Mouse (Mus musculus) retina, postnatal 7 days (tissue): ENCODE measurements around the gene 1700034J05Rik.

Experiments used
- DNase-seq: peaks from one replicate; pipeline ENCODE4 v3.0.0-alpha.2; 2012; ENCODE audit warnings: low read depth, low spot score

Gene 1700034J05Rik

GRCm38 (mm10) chr6:146954258-146954657, at the start of gene 1700034J05Rik:
TSS of gene 1700034J05Rik (minus strand) at chr6:146954422.
- no peak for DNase-seq

DNA sequence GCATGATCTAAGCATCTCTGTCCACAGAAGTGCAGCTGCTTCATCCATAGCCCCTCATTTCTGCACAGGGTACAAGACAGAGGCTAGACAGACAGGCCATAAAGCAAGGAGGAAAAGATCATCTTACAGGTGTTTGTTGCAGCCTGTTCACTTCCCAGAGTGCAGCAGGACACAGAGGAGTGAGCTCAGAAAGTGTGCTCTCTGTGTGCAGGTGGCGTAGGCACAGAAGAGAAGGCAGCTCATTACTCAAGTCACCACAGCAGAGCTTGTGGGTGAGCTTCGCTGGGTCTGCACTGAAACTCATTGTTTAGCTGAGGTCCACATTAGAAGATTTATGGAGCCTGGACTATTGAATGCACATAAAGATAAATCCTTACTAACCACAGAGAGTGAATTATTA, 45.5 kb upstream of the 1700034J05Rik start:
- no peak for DNase-seq

- no peak for DNase-seq
Observed at GRCm38 (mm10) chr6:146999302-146999701, 45.1 kb upstream of the 1700034J05Rik start.

DNA sequence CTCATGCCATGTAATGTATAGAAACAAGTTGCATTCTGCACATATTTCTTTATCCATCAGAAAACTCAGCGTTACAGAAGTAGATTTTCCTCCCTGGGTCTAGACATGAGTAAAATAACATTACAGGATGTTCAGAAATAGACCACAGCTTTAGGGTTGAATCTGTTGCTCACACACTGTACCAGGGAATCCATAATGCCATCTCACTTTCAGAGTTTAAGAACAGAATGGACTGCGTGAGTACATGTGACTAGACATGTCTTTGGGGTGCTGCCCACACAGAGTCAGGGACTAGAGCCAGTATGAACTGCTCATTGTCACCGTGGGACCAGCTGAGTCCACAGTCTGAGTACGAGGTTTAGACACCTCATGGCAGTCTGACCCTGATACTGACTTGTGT, 44.5 kb upstream of the 1700034J05Rik start:
- DNase-seq: no peak

- no peak for DNase-seq
Observed at GRCm38 (mm10) chr6:146997006-146997405, 42.8 kb upstream of the 1700034J05Rik start.

DNA sequence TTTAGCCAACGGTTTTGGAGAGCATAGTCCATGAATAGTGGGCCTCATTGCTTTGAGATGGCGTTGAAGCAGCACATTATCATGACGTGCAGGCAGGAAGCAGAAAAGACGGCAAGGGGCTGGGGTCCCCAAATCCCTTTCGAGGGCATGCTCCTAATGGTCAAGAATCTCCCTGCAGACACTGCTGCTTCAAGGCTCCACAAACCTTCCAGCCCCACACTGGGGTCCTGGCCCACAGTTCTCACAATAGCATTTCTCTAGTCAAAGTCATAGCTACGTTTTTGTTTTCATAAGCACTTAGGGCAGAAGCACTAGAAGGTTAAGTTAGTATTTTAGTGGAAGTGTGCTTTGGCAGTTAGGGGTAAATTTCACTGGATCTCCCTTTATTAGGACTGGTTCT, 41.7 kb upstream of the 1700034J05Rik start:
- no peak for DNase-seq

DNA sequence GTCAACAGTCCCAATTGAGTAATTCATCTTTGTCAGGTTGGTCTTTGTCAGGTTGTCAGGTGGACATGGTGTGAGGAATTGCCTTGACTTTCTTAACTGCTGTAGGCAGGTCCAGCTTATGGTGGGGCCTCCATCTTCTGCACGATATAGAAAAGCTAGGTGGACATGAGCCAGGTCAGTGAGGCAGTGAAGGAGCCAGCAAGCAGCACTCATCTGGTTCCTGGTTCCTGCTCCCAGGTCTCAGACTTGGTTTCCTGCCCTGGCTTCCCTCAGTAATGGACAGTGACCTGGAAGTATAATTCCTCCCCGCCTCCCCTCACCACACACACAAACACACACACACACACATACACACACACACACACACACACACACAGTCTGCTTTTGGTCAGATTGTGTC, 41.2 kb upstream of the 1700034J05Rik start:
- no peak for DNase-seq

DNA sequence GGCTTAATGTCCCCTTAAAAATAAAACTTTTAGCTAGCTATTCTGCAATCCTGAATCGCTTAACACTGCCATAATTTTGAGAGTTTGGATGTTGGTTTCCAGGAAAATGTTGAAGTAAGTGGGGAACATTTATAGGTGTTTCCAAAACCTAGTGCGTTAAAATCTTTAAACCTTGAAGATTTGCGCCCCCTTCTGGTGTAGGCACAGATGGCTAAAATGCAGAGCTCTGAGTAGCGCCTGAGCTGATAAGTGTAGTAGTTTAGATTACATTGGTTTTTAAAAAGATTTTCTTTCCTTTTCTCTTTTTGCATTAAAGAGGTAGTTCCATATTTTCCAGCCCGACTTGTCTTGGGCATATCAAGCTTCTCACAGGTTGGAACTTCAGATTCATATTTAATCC, 40.0 kb upstream of the 1700034J05Rik start:
- DNase-seq: peak; percentile 19

DNA sequence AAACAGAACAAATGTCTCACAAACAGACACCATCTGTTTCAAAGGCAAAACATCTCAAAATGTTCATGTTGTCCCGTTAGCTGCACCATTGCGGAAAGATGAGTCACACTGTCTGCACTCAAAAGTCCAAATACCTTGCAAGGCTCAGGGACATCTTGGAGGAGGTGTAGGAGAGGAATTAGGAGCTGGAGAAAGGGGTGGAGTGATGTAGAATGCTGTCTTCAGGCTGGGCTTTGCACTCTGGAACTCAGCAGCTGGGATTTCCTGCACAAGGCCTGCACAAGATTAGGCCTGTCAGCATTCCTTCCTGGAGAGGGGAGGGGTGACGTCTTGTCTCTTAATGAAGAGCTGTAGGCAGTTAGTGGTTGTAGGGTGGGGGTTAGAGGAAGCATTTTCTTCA, 30.3 kb upstream of the 1700034J05Rik start:
- DNase-seq: no peak

DNA sequence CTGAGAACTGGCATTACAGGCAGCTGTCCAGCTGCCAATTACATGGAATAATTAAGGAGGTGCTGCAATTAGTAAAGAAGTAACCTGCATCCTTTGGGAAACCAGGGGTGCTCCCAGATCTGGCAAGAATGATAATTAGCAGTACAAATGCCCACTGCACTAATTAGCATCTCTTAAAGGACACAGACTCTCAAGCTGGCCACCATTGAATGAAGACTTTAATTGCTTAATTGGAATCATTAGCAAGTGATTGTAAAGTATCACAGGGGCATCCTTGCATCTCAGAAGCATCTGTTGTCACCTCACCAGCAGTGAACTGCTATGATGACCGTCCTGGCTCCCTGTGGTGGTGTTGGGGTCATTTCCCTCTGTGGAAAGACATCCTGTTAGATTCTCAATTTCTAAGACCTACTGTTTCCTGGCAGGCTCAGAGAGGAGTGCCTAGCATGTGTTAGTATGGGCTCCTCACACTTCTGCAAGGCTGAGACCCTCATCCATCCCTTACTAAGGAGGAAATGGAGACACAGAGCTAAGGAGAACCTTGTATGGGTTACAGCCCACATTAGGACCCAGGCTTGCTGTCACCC, 27.1 kb upstream of the 1700034J05Rik start:
- no peak for DNase-seq

GRCm38 (mm10) chr6:146979953-146980352, 25.7 kb upstream of the 1700034J05Rik start:
- DNase-seq: no peak

GRCm38 (mm10) chr6:146979115-146979744, 25.0 kb upstream of the 1700034J05Rik start:
- no peak for DNase-seq

DNA sequence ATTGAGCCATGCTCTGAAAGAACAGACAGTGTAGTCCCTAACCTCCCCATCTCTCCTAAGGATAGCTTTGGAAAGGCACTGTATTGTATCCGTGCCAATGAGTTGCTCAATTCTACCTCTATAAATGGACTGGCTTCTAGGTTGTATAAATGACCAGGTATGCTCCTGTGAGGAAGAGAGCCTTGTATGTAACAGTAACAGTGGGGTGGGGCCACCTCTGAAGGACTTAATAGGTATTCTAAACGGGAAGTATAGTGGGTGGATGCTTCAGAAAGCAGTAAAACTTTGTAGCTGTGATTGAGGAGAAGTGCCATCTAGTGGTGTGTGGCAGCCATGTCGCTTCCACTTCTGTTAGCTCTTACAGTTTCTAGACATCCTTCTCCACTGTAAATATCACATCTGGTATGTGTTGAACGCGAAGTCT, 24.5 kb upstream of the 1700034J05Rik start:
- no peak for DNase-seq

DNA sequence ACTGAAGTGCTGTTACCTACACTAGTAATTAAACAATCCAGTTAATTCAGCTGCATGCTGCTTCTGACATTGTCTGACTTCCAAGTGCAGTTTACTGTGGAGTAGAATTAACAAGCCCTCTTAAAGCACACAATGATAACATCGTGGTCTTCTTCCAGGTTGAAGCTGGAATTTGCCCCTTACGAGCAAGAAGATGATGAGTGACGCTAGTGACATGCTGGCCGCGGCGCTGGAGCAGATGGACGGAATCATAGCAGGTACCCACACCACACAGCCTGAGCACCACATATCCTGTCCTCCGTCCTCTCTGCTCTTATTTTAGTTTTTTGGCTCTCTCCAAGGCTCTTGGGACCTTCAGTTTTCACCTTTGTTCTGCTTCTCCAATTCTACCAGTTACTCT, 22.2 kb upstream of the 1700034J05Rik start:
- DNase-seq: no peak

- DNase-seq: no peak
Observed at GRCm38 (mm10) chr6:146973830-146974229, 19.6 kb upstream of the 1700034J05Rik start.

- DNase-seq: no peak
Observed at GRCm38 (mm10) chr6:146973406-146973805, 19.2 kb upstream of the 1700034J05Rik start.

- DNase-seq: no peak
Observed at GRCm38 (mm10) chr6:146972740-146973139, 18.5 kb upstream of the 1700034J05Rik start.

GRCm38 (mm10) chr6:146972009-146972408, 17.8 kb upstream of the 1700034J05Rik start:
- no peak for DNase-seq

DNA sequence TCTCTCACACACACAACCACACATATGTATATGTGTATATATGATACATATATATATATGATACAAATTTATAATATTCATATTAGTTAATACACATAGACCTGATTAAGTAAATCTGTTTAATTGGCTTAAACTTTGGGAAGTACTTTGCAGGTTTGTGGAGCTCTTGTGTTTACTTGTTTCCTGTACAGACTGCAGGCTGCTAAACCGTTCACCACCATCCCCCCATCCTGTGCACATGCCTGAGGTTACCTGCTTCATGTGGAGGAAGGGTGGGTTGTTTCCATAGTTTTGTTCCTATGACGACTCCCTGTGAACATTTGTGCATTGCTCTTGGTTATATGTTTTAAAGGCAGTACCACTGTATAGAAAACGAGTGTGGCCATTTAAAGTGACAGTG, 17.1 kb upstream of the 1700034J05Rik start:
- DNase-seq: no peak

- DNase-seq: no peak
Observed at GRCm38 (mm10) chr6:146970811-146971210, 16.6 kb upstream of the 1700034J05Rik start.

GRCm38 (mm10) chr6:146967836-146968235, 13.6 kb upstream of the 1700034J05Rik start:
- no peak for DNase-seq

GRCm38 (mm10) chr6:146966446-146967019, 12.3 kb upstream of the 1700034J05Rik start:
- no peak for DNase-seq

GRCm38 (mm10) chr6:146965139-146965772, 11.0 kb upstream of the 1700034J05Rik start:
- no peak for DNase-seq
